Comparison of ENCODE assay signal across 8 mouse cellular contexts in genomic region chr3:96159820-96160219, GRCm38 (mm10). TPM values are rescaled to one million over a fixed set of nuclear protein-coding genes. Genes with fewer than 3 reads are reported as not detected.
DNase-seq lines count a peak whose midpoint lies in the region; ATAC-seq lines count a peak whose summit lies in the region.

No protein-coding gene starts in this region.

- peak overlapping the region; percentile 86 for H3K4me2 ChIP-seq in heart, embryonic 11.5 days
- H3K4me2 ChIP-seq in lung, embryonic 16.5 days (ENCODE audit: low read depth, low read length): peak overlapping the region; percentile 97
- H3K4me2 ChIP-seq in stomach, embryonic 15.5 days: peak overlapping the region; percentile 92

- 64% methylated on average over 4 of the region's 4 CpGs for WGBS in heart, embryonic 11.5 days (ENCODE audit: insufficient replicate concordance)
- 58% methylated on average over 4 of the region's 4 CpGs for WGBS in lung, embryonic 16.5 days
- WGBS in stomach, embryonic 15.5 days: 64% methylated on average over 4 of the region's 4 CpGs

- H3K4me1 ChIP-seq in heart, embryonic 11.5 days (ENCODE audit: control insufficient read depth, insufficient read depth, low read length): peaks cover 18% of the 10 kb centered on the region
- H3K4me1 ChIP-seq in lung, embryonic 16.5 days (replicated peaks; ENCODE audit: control insufficient read depth, insufficient read depth, low read length): peaks cover 16% of the 10 kb centered on the region
- peaks cover 13% of the 10 kb centered on the region for H3K4me1 ChIP-seq in stomach, embryonic 15.5 days

- DNase-seq in heart, adult 11 months: no peak
- DNase-seq in lung, postnatal 25 days (ENCODE audit: low spot score): no peak
- DNase-seq in kidney, postnatal 36 days: peak; percentile 42 to 63
- DNase-seq in Muller cell, postnatal 12 days (ENCODE audit: inconsistent ontology term): no peak
- DNase-seq in urinary bladder, postnatal 14 days (ENCODE audit: low spot score): no peak

- 0 out of 2 replicates have a peak overlapping the region, but pooled peaks have one; percentile 51 for H3K27ac ChIP-seq in heart, embryonic 11.5 days (ENCODE audit: low read depth, low read length)
- H3K27ac ChIP-seq in lung, embryonic 16.5 days (ENCODE audit: low read length): peak overlapping the region; percentile 36; the same call in 1 of the 2 replicates
- peak overlapping the region; percentile 85 for H3K27ac ChIP-seq in stomach, embryonic 15.5 days

- peaks cover 9% of the 10 kb centered on the region; the same call in 1 of the 2 replicates for H3K36me3 ChIP-seq in heart, embryonic 11.5 days (ENCODE audit: control insufficient read depth, insufficient read depth, low read length)
- H3K36me3 ChIP-seq in lung, embryonic 16.5 days (ENCODE audit: control insufficient read depth, insufficient read depth, low read length): peaks cover 8% of the 10 kb centered on the region
- H3K36me3 ChIP-seq in stomach, embryonic 15.5 days: peaks cover 6% of the 10 kb centered on the region

- H3K9me3 ChIP-seq in heart, embryonic 11.5 days (replicated peaks; ENCODE audit: control insufficient read depth, low read length): no peaks in the 10 kb centered on the region
- H3K9me3 ChIP-seq in lung, embryonic 16.5 days (ENCODE audit: control insufficient read depth, low read length): no peaks in the 10 kb centered on the region
- no peaks in the 10 kb centered on the region for H3K9me3 ChIP-seq in stomach, embryonic 15.5 days

- no peak overlapping the region for H3K4me3 ChIP-seq in heart, embryonic 11.5 days (ENCODE audit: low read depth, low read length)
- H3K4me3 ChIP-seq in lung, embryonic 16.5 days (ENCODE audit: low read length): no peak overlapping the region; the same call in 1 of the 2 replicates
- no peak overlapping the region for H3K4me3 ChIP-seq in stomach, embryonic 15.5 days (replicated peaks)

- no peak for ATAC-seq in heart, embryonic 11.5 days (replicated peaks; ENCODE audit: insufficient number of reproducible peaks, low FRiP score, low TSS enrichment)
- ATAC-seq in lung, embryonic 16.5 days (ENCODE audit: low read depth): no peak
- ATAC-seq in stomach, embryonic 15.5 days (ENCODE audit: insufficient read depth, low FRiP score, low read depth): no peak

- no peaks in the 10 kb centered on the region for H3K27me3 ChIP-seq in heart, embryonic 11.5 days (ENCODE audit: control insufficient read depth, insufficient read depth, low read length)
- no peaks in the 10 kb centered on the region for H3K27me3 ChIP-seq in lung, embryonic 16.5 days (ENCODE audit: control insufficient read depth, insufficient read depth, low read depth, low read length)
- H3K27me3 ChIP-seq in stomach, embryonic 15.5 days (replicated peaks): no peaks in the 10 kb centered on the region

- peak overlapping the region; percentile 35; the same call in 1 of the 2 replicates for H3K9ac ChIP-seq in heart, embryonic 11.5 days (ENCODE audit: low read depth, low read length)
- H3K9ac ChIP-seq in lung, embryonic 16.5 days (ENCODE audit: low read length): no peak overlapping the region
- no peak overlapping the region for H3K9ac ChIP-seq in stomach, embryonic 15.5 days

RNA-seq across cellular contexts. Expression of gene Mtmr11, which starts 2.0 kb away (rescaled TPM):
- 8.6 and 10.4 TPM in 2 replicates for polyA plus RNA-seq in heart, embryonic 11.5 days (2014; fragmentation: Nextera tagmentation; extraction: Ambion mirVana)
- polyA plus RNA-seq in lung, embryonic 16.5 days (2015; fragmentation: Nextera tagmentation; extraction: Ambion mirVana): 13.0 and 14.0 TPM in 2 replicates
- 13.7 and 15.0 TPM in 2 replicates for polyA plus RNA-seq in stomach, embryonic 15.5 days (2015; fragmentation: Nextera tagmentation; extraction: Ambion mirVana)

RNA-seq across cellular contexts. Expression of gene Sf3b4, which starts 12.3 kb away (rescaled TPM):
- polyA plus RNA-seq in heart, embryonic 11.5 days (2014; fragmentation: Nextera tagmentation; extraction: Ambion mirVana): 119 and 126 TPM in 2 replicates
- 143 and 167 TPM in 2 replicates for polyA plus RNA-seq in lung, embryonic 16.5 days (2015; fragmentation: Nextera tagmentation; extraction: Ambion mirVana)
- polyA plus RNA-seq in stomach, embryonic 15.5 days (2015; fragmentation: Nextera tagmentation; extraction: Ambion mirVana): 135 and 139 TPM in 2 replicates

RNA-seq across cellular contexts. Expression of gene Sv2a, which starts 21.1 kb away (rescaled TPM):
- polyA plus RNA-seq in heart, embryonic 11.5 days (2014; fragmentation: Nextera tagmentation; extraction: Ambion mirVana): 12.3 and 18.6 TPM in 2 replicates
- 2.3 and 2.6 TPM in 2 replicates for polyA plus RNA-seq in lung, embryonic 16.5 days (2015; fragmentation: Nextera tagmentation; extraction: Ambion mirVana)
- polyA plus RNA-seq in stomach, embryonic 15.5 days (2015; fragmentation: Nextera tagmentation; extraction: Ambion mirVana): 5.7 and 6.4 TPM in 2 replicates

RNA-seq across cellular contexts. Expression of gene Otud7b, which starts 55.5 kb away (rescaled TPM):
- 8.7 and 9.3 TPM in 2 replicates for polyA plus RNA-seq in heart, embryonic 11.5 days (2014; fragmentation: Nextera tagmentation; extraction: Ambion mirVana)
- 18.8 and 22.9 TPM in 2 replicates for polyA plus RNA-seq in lung, embryonic 16.5 days (2015; fragmentation: Nextera tagmentation; extraction: Ambion mirVana)
- 20.0 and 22.3 TPM in 2 replicates for polyA plus RNA-seq in stomach, embryonic 15.5 days (2015; fragmentation: Nextera tagmentation; extraction: Ambion mirVana)

RNA-seq across cellular contexts. Expression of gene Bola1, which starts 59.7 kb away (rescaled TPM):
- 47.5 and 49.6 TPM in 2 replicates for polyA plus RNA-seq in heart, embryonic 11.5 days (2014; fragmentation: Nextera tagmentation; extraction: Ambion mirVana)
- polyA plus RNA-seq in lung, embryonic 16.5 days (2015; fragmentation: Nextera tagmentation; extraction: Ambion mirVana): 51.4 and 51.6 TPM in 2 replicates
- polyA plus RNA-seq in stomach, embryonic 15.5 days (2015; fragmentation: Nextera tagmentation; extraction: Ambion mirVana): 54.8 and 55.0 TPM in 2 replicates

Comparison
In these comparisons a context has a peak if more than half of its experiments do, and no peak if none do; other contexts are left out.
1. DNase-seq: peak in kidney, postnatal 36 days (2 of 2); none in heart, adult 11 months (single experiment), lung, postnatal 25 days (single experiment), Muller cell, postnatal 12 days (single experiment) and urinary bladder, postnatal 14 days (single experiment).
2. Peak in every context shown above with its lines, with median percentiles within 50 percentile points of each other: H3K27ac ChIP-seq and H3K4me2 ChIP-seq.